ENCODE assay signal across 9 mouse cellular contexts in the genomic region with DNA sequence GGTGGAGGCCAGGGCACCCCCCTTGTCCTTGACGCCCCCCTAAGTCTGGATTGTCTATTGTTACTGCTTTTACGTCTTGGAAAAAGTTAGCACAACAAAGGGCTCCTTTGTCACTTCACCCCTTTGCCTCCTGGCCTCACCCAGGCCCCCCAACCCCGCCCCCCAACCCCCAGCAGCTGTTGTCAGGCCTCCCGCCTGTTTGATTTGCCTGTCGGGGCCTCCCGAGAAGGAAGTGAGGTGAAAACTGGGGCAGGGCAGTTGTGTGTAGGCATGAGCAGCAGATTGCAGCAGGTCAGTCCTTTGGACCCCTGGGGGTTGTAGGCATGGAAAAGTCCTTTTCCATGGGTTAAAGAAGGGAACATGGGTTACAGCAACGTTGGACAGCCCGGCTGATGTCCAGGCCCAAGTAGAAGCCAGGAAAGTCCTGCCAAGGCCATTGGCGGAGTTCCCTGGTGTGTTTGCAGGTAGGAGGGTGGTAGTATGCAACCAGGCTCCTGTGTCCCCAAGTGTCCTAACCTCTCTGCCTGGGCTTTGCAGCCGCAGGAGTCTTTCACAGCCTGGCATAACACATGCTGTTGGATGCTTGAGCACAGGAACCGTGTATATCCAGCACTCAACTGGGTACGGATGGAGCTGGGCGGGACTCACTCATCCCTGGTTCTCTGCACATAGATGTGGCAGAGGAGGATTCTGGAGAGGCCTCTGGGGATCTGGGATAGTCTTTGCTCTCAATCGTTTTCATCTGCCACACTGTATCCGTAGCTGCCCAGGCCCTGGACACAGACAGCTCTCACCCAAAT. TPM values are rescaled to one million over a fixed set of nuclear protein-coding genes. Genes with fewer than 3 reads are reported as not detected.
A peak's percentile ranks its signal among the peaks of the same experiment; 100 is the strongest.
DNase-seq lines count a peak whose midpoint lies in the region; ATAC-seq and TF ChIP-seq lines count a peak whose summit lies in the region.
"Had no signal": no experiment of that assay in that cellular context is flagged by ENCODE, and none has a peak within 500 bp of the region (broad histone marks: within the 10 kb centered on the region; RNA-seq: fewer than 3 reads in every experiment).

No protein-coding gene starts in this region.

- ATAC-seq in heart, embryonic 14.5 days (ENCODE audit: insufficient number of reproducible peaks, insufficient read depth, low FRiP score, low read depth): no peak
- no peak for ATAC-seq in neural tube, embryonic 14.5 days (ENCODE audit: low read depth)

- TF ChIP-seq CTCF in left cerebral cortex, adult 2 months (IDR thresholded peaks at IDR 0.05): no peak

- H3K27me3 ChIP-seq in heart, embryonic 14.5 days (ENCODE audit: control insufficient read depth, insufficient read depth, low read length): no peaks in the 10 kb centered on the region
- H3K27me3 ChIP-seq in neural tube, embryonic 14.5 days (ENCODE audit: control insufficient read depth, insufficient read depth, low read length): no peaks in the 10 kb centered on the region

- H3K4me2 ChIP-seq in heart, embryonic 14.5 days (ENCODE audit: low read length): peak overlapping the region; percentile 88
- peak overlapping the region; percentile 99 for H3K4me2 ChIP-seq in neural tube, embryonic 14.5 days (ENCODE audit: low read depth, low read length)

- peak; percentile 25 for DNase-seq in embryo, embryonic 10 days (ENCODE audit: low spot score)
- no peak for DNase-seq in embryo, embryonic 10.5 days (ENCODE audit: low spot score)
- peak; percentile 61 to 62 for DNase-seq in cerebellum, postnatal 36 days
- peak; percentile 59 to 75 for DNase-seq in kidney, postnatal 36 days
- no peak for DNase-seq in left cerebral cortex, adult 2 months (ENCODE audit: extremely low spot score in 1 of 2, low spot score in 2 of 2)
- DNase-seq in spleen, postnatal 4 days (ENCODE audit: low spot score in 2 of 2): no peak

- WGBS in heart, embryonic 14.5 days: 32% methylated on average over 15 of the region's 15 CpGs
- 7% methylated on average over 15 of the region's 15 CpGs for WGBS in neural tube, embryonic 14.5 days

- peaks cover 65 to 96% of the 10 kb centered on the region in 2 experiments for H3K4me1 ChIP-seq in heart, embryonic 14.5 days (ENCODE audit: control insufficient read depth in 2 of 2, insufficient read depth in 2 of 2, low read length in 2 of 2)
- H3K4me1 ChIP-seq in neural tube, embryonic 14.5 days (ENCODE audit: control insufficient read depth, insufficient read depth, low read length): peaks cover 86% of the 10 kb centered on the region

- peaks cover 36% of the 10 kb centered on the region for H3K36me3 ChIP-seq in heart, embryonic 14.5 days (ENCODE audit: control insufficient read depth, insufficient read depth, low read length)
- no peaks in the 10 kb centered on the region for H3K36me3 ChIP-seq in neural tube, embryonic 14.5 days (ENCODE audit: control insufficient read depth, insufficient read depth, low read length)

- intact Hi-C loops in left cerebral cortex, adult 2 months (cut with DNase I): loop anchor here (5.0 kb wide), 1 partner anchor 103 kb away; a partner anchor contains a TSS

- 0 out of 4 replicates have a peak overlapping the region, but pooled peaks of 1 of the 2 experiments have one; percentile 65 for H3K4me3 ChIP-seq in heart, embryonic 14.5 days (ENCODE audit: control insufficient read depth in 1 of 2, insufficient read depth in 1 of 2, low read depth in 1 of 2, low read length in 2 of 2)
- peak overlapping the region; percentile 72 for H3K4me3 ChIP-seq in neural tube, embryonic 14.5 days (ENCODE audit: low read depth, low read length)
- H3K4me3 ChIP-seq in left cerebral cortex, adult 2 months: no peak overlapping the region

- peak overlapping the region; percentile 88 to 91 for H3K27ac ChIP-seq in heart, embryonic 14.5 days (replicated peaks in 1 of 2; ENCODE audit: control insufficient read depth in 1 of 2, insufficient read depth in 1 of 2, low read depth in 2 of 2, low read length in 2 of 2)
- H3K27ac ChIP-seq in neural tube, embryonic 14.5 days (ENCODE audit: low read depth, low read length): peak overlapping the region; percentile 84
- no peak overlapping the region for H3K27ac ChIP-seq in left cerebral cortex, adult 2 months

- peak overlapping the region; percentile 82 for H3K9ac ChIP-seq in heart, embryonic 14.5 days (ENCODE audit: low read length)
- H3K9ac ChIP-seq in neural tube, embryonic 14.5 days (replicated peaks; ENCODE audit: low read depth, low read length): peak overlapping the region; percentile 53

- no peaks in the 10 kb centered on the region for H3K9me3 ChIP-seq in heart, embryonic 14.5 days (ENCODE audit: control insufficient read depth, low read length)
- no peaks in the 10 kb centered on the region for H3K9me3 ChIP-seq in neural tube, embryonic 14.5 days (ENCODE audit: control insufficient read depth, low read length)

RNA-seq across cellular contexts. Expression of a gene that starts 18.0 kb away (rescaled TPM):
- polyA plus RNA-seq in heart, embryonic 14.5 days (2014; fragmentation: Nextera tagmentation; extraction: Ambion mirVana): 1.00 and 2.3 TPM in 2 replicates
- polyA plus RNA-seq in neural tube, embryonic 14.5 days (2014; fragmentation: Nextera tagmentation; extraction: Ambion mirVana): 0.89 and 2.2 TPM in 2 replicates
- total RNA-seq in left cerebral cortex, adult 2 months (2021): 1 to 10 TPM; 1.4 to 3.2 TPM
- polyA plus RNA-seq: C2C12 had no signal

RNA-seq across cellular contexts. Expression of a gene that starts 37.2 kb away (rescaled TPM):
- 31.4 and 33.4 TPM in 2 replicates for polyA plus RNA-seq in heart, embryonic 14.5 days (2014; fragmentation: Nextera tagmentation; extraction: Ambion mirVana)
- polyA plus RNA-seq in neural tube, embryonic 14.5 days (2014; fragmentation: Nextera tagmentation; extraction: Ambion mirVana): 22.1 and 22.3 TPM in 2 replicates
- total RNA-seq in left cerebral cortex, adult 2 months (2021): 10 to 100 TPM; 14.0 to 18.7 TPM

RNA-seq across cellular contexts. Expression of a gene that starts 57.2 kb away (rescaled TPM):
- 15.6 and 17.5 TPM in 2 replicates for polyA plus RNA-seq in heart, embryonic 14.5 days (2014; fragmentation: Nextera tagmentation; extraction: Ambion mirVana)
- 2.1 and 2.8 TPM in 2 replicates for polyA plus RNA-seq in neural tube, embryonic 14.5 days (2014; fragmentation: Nextera tagmentation; extraction: Ambion mirVana)
- total RNA-seq in left cerebral cortex, adult 2 months (2021): under 1 TPM; 0.35 to 0.36 TPM

RNA-seq across cellular contexts. Expression of a gene that starts 59.2 kb away (rescaled TPM):
- 169 and 174 TPM in 2 replicates for polyA plus RNA-seq in heart, embryonic 14.5 days (2014; fragmentation: Nextera tagmentation; extraction: Ambion mirVana)
- 18.3 and 24.8 TPM in 2 replicates for polyA plus RNA-seq in neural tube, embryonic 14.5 days (2014; fragmentation: Nextera tagmentation; extraction: Ambion mirVana)
- total RNA-seq in left cerebral cortex, adult 2 months (2021): 1 to 10 TPM in 1 of 2 experiments, under 1 TPM in 1; 0.66 to 1.0 TPM

Comparison
In these comparisons a context has a peak if more than half of its experiments do, and no peak if none do; other contexts are left out.
1. DNase-seq: peak in embryo, embryonic 10 days (single experiment), cerebellum, postnatal 36 days (2 of 2) and kidney, postnatal 36 days (2 of 2); none in embryo, embryonic 10.5 days (single experiment), left cerebral cortex, adult 2 months (0 of 2) and spleen, postnatal 4 days (0 of 2).